Mouse (Mus musculus): ENCODE measurements around the gene Usp33. TPM values are rescaled to one million over a fixed set of nuclear protein-coding genes. Genes with fewer than 3 reads are reported as not detected.
A peak's percentile ranks its signal among the peaks of the same experiment; 100 is the strongest.

The Usp33 gene
- polyA plus RNA-seq, 1 experiment, result 101 TPM

DNA sequence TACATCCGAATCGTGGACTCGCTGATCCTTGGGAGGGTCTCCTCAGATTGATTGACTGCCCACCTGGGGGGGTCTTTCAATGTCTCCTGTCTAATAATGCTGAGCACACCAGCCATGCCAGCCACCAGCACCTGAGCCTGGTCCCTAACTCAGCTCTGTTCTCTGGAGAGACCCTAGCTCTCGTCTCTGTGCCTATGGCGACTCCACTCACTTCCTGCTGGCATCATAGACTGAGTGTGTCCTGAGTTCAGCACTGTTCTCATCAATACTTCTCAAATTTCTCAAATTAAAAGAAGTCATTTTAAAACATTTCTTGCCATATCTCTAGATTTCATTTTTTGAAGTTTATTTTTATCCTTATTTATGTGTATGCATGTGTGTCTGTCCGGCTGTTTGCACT is 14.2 kb upstream of the Usp33 start:
- Histone ChIP-seq H3K4me1 (ENCODE audit: control insufficient read depth, insufficient read depth, low read length) (no peaks in the 10 kb centered on the region), H3K27me3 (ENCODE audit: control insufficient read depth, insufficient read depth, low read length) (no peaks in the 10 kb centered on the region), H3K4me3 (replicated peaks; ENCODE audit: insufficient read depth, low read depth, low read length) (no peak overlapping the region), H3K27ac (ENCODE audit: insufficient read depth, low read length) (no peak overlapping the region)
- WGBS, result 90% methylated on average over 6 of the region's 6 CpGs
- DNase-seq, result no peak
- TF ChIP-seq POLR2A (IDR thresholded peaks at IDR 0.05; ENCODE audit: borderline replicate concordance, insufficient read depth, low read length) (no peak), CTCF (IDR thresholded peaks at IDR 0.05; ENCODE audit: borderline replicate concordance, insufficient read depth, low read depth, low read length) (no peak)

DNA sequence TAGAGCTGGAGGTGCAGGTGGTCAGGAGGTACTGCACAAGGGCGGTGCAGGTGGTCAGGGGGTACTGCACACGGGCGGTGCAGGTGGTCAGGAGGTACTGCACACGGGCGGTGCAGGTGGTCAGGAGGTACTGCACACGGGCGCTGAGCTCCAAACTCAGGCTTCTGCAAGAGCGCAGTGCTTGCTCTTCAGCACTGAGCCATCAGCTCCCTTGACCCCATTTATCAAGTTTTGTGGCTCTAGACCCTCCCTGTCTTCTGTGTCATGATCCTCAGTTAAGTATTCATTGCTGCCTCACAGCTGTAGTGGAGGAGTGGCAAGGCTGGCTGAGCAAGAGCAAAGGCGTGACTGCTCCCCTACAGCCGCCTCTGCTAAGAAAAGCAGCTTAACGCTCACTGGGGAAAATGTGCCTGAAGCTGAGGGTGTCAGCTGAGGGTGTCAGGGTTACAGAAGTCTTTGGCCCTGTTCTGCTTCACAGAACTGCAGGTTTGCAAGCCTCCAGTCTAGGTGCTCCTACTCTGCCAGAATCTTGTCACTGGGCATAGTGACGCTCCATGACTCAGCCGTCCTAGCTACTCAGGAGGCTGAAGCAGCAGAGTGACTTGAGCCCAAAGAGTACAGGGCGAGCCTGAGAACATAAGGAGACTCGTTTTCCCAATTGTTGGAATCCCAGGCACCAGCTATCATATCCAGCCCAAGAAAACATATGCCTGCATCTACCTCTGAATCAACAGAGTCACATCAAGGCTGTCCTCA is 13.6 kb upstream of the Usp33 start:
- TF ChIP-seq POLR2A (IDR thresholded peaks at IDR 0.05; ENCODE audit: borderline replicate concordance, insufficient read depth, low read length), result no peak
- TF ChIP-seq CTCF (IDR thresholded peaks at IDR 0.05; ENCODE audit: borderline replicate concordance, insufficient read depth, low read depth, low read length), result no peak
- no peaks in the 10 kb centered on the region for H3K4me1 ChIP-seq (ENCODE audit: control insufficient read depth, insufficient read depth, low read length)
- no peaks in the 10 kb centered on the region for H3K27me3 ChIP-seq (ENCODE audit: control insufficient read depth, insufficient read depth, low read length)
- H3K27ac ChIP-seq (ENCODE audit: insufficient read depth, low read length), result no peak overlapping the region
- H3K4me3 ChIP-seq (replicated peaks; ENCODE audit: insufficient read depth, low read depth, low read length), result no peak overlapping the region
- no peak for DNase-seq
- WGBS, result 89% methylated on average over 15 of the region's 15 CpGs

DNA sequence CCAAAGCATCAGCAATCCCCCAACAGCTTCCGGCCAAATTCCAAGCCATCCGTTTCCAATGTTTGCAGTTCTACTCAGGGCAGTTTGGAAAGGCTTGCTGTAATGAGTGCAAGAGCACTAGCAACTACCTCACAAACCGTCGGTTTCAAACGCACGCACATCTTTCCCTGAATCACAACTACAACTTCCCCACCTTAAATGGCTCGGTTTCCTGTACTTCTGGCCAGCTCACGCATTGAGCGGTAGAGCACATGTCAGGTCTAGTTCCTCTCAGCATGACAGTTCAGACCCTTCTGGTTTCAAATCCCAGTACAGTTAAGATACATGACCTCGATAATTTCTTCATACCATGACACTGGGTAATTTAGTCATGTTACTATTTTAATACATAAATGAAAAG is 12.6 kb upstream of the Usp33 start:
- no peaks in the 10 kb centered on the region for H3K4me1 ChIP-seq (ENCODE audit: control insufficient read depth, insufficient read depth, low read length)
- WGBS, result 89% methylated on average over 10 of the region's 10 CpGs
- TF ChIP-seq CTCF (IDR thresholded peaks at IDR 0.05; ENCODE audit: borderline replicate concordance, insufficient read depth, low read depth, low read length), result no peak
- no peak for TF ChIP-seq POLR2A (IDR thresholded peaks at IDR 0.05; ENCODE audit: borderline replicate concordance, insufficient read depth, low read length)

DNA sequence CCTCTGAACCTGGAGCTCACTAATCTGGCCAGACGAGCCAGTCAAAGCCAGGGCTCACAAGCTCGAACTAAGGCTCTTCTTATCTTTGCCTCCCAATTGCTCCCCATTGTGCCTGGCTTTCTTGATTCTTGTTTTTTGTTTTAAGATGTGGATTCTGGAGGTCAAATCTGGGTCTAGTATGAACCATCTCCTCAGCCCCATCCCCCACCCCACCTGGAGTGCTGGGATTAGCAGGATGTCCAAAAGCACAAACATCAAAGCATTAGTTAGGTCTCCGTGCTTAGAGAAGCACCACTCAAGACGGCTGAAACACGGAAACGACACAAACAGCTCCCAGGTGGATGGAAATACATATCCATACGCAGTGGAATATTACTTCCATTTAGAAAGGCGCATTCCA is 10.2 kb upstream of the Usp33 start:
- 89% methylated on average over 8 of the region's 8 CpGs for WGBS
- no peak overlapping the region for H3K4me3 ChIP-seq (replicated peaks; ENCODE audit: insufficient read depth, low read depth, low read length)

More for the DNA sequence above, 12.6 kb upstream of the Usp33 start:
- no peaks in the 10 kb centered on the region for H3K27me3 ChIP-seq (ENCODE audit: control insufficient read depth, insufficient read depth, low read length)
- DNase-seq, result no peak
- no peak overlapping the region for H3K27ac ChIP-seq (ENCODE audit: insufficient read depth, low read length)
- H3K4me3 ChIP-seq (replicated peaks; ENCODE audit: insufficient read depth, low read depth, low read length), result no peak overlapping the region

DNA sequence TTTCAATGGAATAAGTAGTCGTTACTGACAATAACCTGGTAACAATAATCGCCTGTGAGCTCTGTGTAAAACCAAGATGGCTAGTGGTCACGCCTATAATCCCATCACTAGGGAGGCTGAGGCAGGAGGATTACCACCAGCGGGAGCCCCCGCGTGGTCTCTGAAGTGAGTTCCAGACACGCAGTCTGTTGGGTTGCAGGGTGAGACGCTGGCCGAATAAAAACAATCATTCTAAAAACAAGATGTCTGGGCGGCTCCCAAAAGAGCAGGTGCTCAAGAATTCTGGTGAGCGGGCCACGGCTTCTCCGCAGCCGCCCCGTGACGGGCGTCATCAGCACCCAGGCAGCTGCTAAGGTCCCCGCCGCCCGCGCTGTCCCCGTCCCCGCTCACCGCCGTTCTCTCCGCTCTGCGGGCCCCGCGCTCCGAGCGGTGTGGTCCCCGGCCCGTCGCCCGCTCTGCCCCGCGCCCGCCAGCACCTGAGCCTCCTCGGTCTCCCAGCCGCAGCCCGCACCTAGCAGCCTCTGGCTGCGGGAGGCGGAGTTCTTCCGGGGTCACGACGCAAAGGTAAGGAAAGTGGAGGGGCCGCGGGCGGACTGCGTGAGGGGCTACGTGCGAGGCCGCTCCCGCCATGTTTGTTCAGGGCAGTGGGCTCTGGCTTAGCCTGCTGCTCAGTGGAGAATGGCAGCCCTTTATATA is 6.3 kb upstream of the Usp33 start, which contains the start of gene Miga1:
Miga1 (minus strand) TSS at position 546 of the 696 bp plus-strand sequence.
- Histone ChIP-seq H3K4me3 (replicated peaks; ENCODE audit: insufficient read depth, low read depth, low read length) (peak within 1 kb of the TSS; percentile 55), H3K27me3 (ENCODE audit: control insufficient read depth, insufficient read depth, low read length) (no peaks in the 10 kb centered on the region), H3K4me1 (ENCODE audit: control insufficient read depth, insufficient read depth, low read length) (peaks cover 7% of the 10 kb centered on the region; the same call in 1 of the 2 replicates), H3K27ac (ENCODE audit: insufficient read depth, low read length) (peak within 1 kb of the TSS; percentile 52; the same call in 1 of the 2 replicates)
- TF ChIP-seq POLR2A (IDR thresholded peaks at IDR 0.05; ENCODE audit: borderline replicate concordance, insufficient read depth, low read length) (peak; percentile 73), CTCF (IDR thresholded peaks at IDR 0.05; ENCODE audit: borderline replicate concordance, insufficient read depth, low read depth, low read length) (no peak)
- DNase-seq, result peak; percentile 87 to 90
- WGBS, result 3% methylated on average over 52 of the region's 54 CpGs

More for the DNA sequence above, 10.2 kb upstream of the Usp33 start:
- Histone ChIP-seq H3K27me3 (ENCODE audit: control insufficient read depth, insufficient read depth, low read length) (no peaks in the 10 kb centered on the region), H3K27ac (ENCODE audit: insufficient read depth, low read length) (no peak overlapping the region), H3K4me1 (ENCODE audit: control insufficient read depth, insufficient read depth, low read length) (peaks cover 7% of the 10 kb centered on the region; the same call in 1 of the 2 replicates)
- no peak for DNase-seq
- TF ChIP-seq CTCF (IDR thresholded peaks at IDR 0.05; ENCODE audit: borderline replicate concordance, insufficient read depth, low read depth, low read length), result no peak
- TF ChIP-seq POLR2A (IDR thresholded peaks at IDR 0.05; ENCODE audit: borderline replicate concordance, insufficient read depth, low read length), result no peak

DNA sequence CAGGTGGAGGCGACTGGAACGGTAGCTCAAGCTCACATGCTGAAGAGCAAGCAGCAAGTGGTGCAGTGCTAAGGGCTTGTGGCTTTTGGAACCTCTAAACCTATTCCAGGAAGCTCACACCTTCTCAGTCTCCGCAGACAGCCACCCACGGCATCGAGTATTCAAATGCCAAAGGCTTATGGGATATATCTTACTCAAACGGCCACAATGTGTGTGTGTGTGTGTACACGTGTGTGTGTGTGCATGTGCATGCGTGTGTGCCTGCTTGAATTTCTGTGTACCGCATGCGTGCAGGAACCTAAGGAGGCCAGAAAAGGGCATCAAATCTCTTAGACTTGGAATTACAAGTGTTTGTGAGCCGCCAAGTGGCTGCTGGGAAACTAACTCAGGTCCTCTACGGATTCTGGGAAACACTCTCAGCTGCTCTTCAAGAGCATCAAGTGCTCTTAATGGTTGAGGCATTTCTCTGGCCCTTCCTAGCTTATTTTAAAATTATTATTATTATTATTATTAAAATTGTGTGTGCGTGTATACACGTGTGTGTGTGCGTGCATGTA is 3.2 kb upstream of the Usp33 start:
- WGBS, result 89% methylated on average over 15 of the region's 15 CpGs
- Histone ChIP-seq H3K27me3 (ENCODE audit: control insufficient read depth, insufficient read depth, low read length) (no peaks in the 10 kb centered on the region), H3K4me1 (ENCODE audit: control insufficient read depth, insufficient read depth, low read length) (peaks cover 7% of the 10 kb centered on the region; the same call in 1 of the 2 replicates), H3K4me3 (replicated peaks; ENCODE audit: insufficient read depth, low read depth, low read length) (no peak overlapping the region), H3K27ac (ENCODE audit: insufficient read depth, low read length) (no peak overlapping the region)
- TF ChIP-seq POLR2A (IDR thresholded peaks at IDR 0.05; ENCODE audit: borderline replicate concordance, insufficient read depth, low read length) (no peak), CTCF (IDR thresholded peaks at IDR 0.05; ENCODE audit: borderline replicate concordance, insufficient read depth, low read depth, low read length) (no peak)
- DNase-seq, result no peak

DNA sequence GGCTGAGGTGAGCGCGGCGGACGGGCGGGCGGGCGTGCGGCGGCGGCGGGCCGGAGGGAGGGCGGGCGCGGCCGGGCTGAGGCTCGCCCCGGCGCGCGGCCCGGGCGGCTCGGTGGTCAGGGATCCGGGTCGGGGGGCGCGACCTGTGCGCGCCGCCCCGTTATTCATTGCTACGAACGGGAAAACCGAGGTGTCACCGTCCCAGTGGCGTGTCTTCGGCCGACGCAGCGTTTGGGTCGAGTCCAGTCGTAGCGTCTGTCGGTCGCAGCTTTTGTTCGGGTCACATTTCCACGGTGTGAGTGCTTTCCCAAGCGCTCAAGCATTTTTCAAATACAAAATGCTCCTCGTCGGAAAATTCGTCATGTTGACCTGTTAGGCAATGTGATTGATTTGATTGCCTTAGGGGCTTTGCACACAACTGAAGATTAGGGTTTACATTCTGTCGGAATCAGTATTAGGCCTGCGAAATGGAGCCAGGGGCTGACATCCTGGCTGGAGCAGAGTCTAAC is 409 bp downstream of the Usp33 start:
- WGBS, result under 1% methylated on average over 38 of the region's 54 CpGs
- DNase-seq, result peak; percentile 64 to 73
- peak overlapping the region; percentile 26 for H3K27ac ChIP-seq (ENCODE audit: insufficient read depth, low read length)
- no peaks in the 10 kb centered on the region; the same call in 1 of the 2 replicates for H3K4me1 ChIP-seq (ENCODE audit: control insufficient read depth, insufficient read depth, low read length)
- TF ChIP-seq POLR2A (IDR thresholded peaks at IDR 0.05; ENCODE audit: borderline replicate concordance, insufficient read depth, low read length), result no peak
- H3K27me3 ChIP-seq (ENCODE audit: control insufficient read depth, insufficient read depth, low read length), result no peaks in the 10 kb centered on the region
- peak overlapping the region; percentile 95 for H3K4me3 ChIP-seq (replicated peaks; ENCODE audit: insufficient read depth, low read depth, low read length)

Measured in cerebellum, adult 2 months (tissue).